Mouse (Mus musculus) lung, postnatal 0 days (tissue): ENCODE data around the gene Gm28051. TPM values are rescaled to one million over a fixed set of nuclear protein-coding genes. Genes with fewer than 3 reads are reported as not detected.

ENCODE experiments used
- ATAC-seq: fragments of 200-750 bp; cut with Nextera tagmentation; 2 replicates; pipeline ENCODE4 v1.8.0; 2017; ENCODE audit warnings: moderate library complexity
- DNase-seq: peaks from one replicate; pipeline ENCODE4 v3.0.0-alpha.2; 2016; ENCODE audit warnings: low spot score
- H3K27ac ChIP-seq: fragments of 300-500 bp; sonication (generic); 2 replicates; pipeline ENCODE4 v1.5.1; 2014; ENCODE audit warnings: antibody characterized with exemption, mild to moderate bottlenecking, low read length, mixed read lengths
- H3K27me3 ChIP-seq: fragments of 300-500 bp; sonication (generic); replicated peaks from 2 replicates; pipeline ENCODE4 v1.6.1; 2014; ENCODE audit warnings: low read length, mixed read lengths; ENCODE audit not compliant: insufficient read depth
- H3K36me3 ChIP-seq: fragments of 300-500 bp; sonication (generic); 2 replicates; pipeline ENCODE4 v1.6.1; 2014; ENCODE audit warnings: low read length, mixed read lengths; ENCODE audit not compliant: insufficient read depth
- H3K4me1 ChIP-seq: fragments of 300-500 bp; sonication (generic); 2 replicates; pipeline ENCODE4 v1.6.1; 2014; ENCODE audit warnings: antibody characterized with exemption, low read depth, low read length, mixed read lengths; ENCODE audit not compliant: insufficient read depth
- H3K4me2 ChIP-seq: fragments of 300-500 bp; sonication (generic); replicated peaks from 2 replicates; pipeline ENCODE4 v1.6.1; 2014; ENCODE audit warnings: low read depth, mild to moderate bottlenecking, low read length, moderate library complexity, mixed read lengths
- H3K4me3 ChIP-seq: fragments of 300-500 bp; sonication (generic); 2 replicates; pipeline ENCODE4 v1.5.1; 2014; ENCODE audit warnings: low read depth, low read length
- H3K9ac ChIP-seq: fragments of 300-500 bp; sonication (generic); replicated peaks from 2 replicates; pipeline ENCODE4 v1.6.1; 2014; ENCODE audit warnings: low read depth, mild to moderate bottlenecking
- H3K9me3 ChIP-seq: fragments of 300-500 bp; sonication (generic); 2 replicates; pipeline ENCODE4 v1.6.1; 2016; ENCODE audit warnings: low read length, mixed read lengths
- CTCF ChIP-seq: IDR thresholded peaks from 2 replicates; pipeline ENCODE4 v1.5.1; 2016; ENCODE audit warnings: antibody characterized with exemption, mild to moderate bottlenecking
- EP300 ChIP-seq: IDR thresholded peaks from 2 replicates; pipeline ENCODE4 v1.6.1; 2016; ENCODE audit warnings: antibody characterized with exemption, mild to moderate bottlenecking, control low read depth
- WGBS: fragments of 180-500 bp; shearing (Covaris S2); extraction: QIAGEN DNeasy Blood & Tissue Kit; methylation state at CpG from one replicate; pipeline ENCODE4 v1.1.7; 2014; 5-methylcytosine and 5-hydroxymethylcytosine counted together
- polyA plus RNA-seq: library from polyadenylated mRNA; unstranded; fragments of >200 nt; fragmentation: Nextera tagmentation; extraction: Ambion mirVana; gene quantifications from 2 replicates; pipeline ENCODE4 v1.2.1, GENCODE M21; 2015

Gene Gm28051
- polyA plus RNA-seq, 1 experiment from 2014 or later = not detected

DNA sequence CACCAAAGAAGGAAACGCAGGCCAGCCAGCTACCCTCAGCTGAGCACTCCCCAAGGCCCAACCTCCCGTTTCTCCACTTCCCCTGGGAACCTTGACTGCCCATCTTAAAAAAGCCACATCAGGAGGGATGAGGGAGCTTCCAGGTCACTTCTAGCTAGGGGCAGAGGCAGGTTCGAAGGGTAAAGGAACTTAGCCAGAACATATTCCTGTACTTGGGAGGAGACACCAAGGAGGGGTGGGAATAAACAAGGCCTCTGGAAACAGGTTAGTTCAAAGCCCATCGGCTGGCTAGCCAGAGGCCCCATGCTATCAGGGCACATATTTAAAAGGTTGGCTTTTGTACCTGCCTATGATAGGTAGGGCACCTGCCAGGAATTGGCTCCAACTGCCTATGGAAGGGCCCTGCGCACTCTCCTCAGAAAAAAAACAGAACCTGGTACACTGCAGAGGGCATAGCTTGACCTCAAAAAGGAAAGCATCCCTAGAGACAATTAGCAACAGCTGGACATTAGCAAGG is 55.8 kb downstream of the Gm28051 start:
- H3K4me3 ChIP-seq = no peak overlapping the region
- TF ChIP-seq EP300 (no peak), CTCF (no peak)
- no peaks in the 10 kb centered on the region for H3K9me3 ChIP-seq
- no peak overlapping the region for H3K9ac ChIP-seq
- peaks cover 27% of the 10 kb centered on the region; the same call in 1 of the 2 replicates for H3K4me1 ChIP-seq
- DNase-seq = no peak
- H3K27me3 ChIP-seq = no peaks in the 10 kb centered on the region
- no peak overlapping the region for H3K4me2 ChIP-seq
- H3K36me3 ChIP-seq = no peaks in the 10 kb centered on the region
- no peak for ATAC-seq
- WGBS = 87% methylated on average over 5 of the region's 5 CpGs
- H3K27ac ChIP-seq = no peak overlapping the region

DNA sequence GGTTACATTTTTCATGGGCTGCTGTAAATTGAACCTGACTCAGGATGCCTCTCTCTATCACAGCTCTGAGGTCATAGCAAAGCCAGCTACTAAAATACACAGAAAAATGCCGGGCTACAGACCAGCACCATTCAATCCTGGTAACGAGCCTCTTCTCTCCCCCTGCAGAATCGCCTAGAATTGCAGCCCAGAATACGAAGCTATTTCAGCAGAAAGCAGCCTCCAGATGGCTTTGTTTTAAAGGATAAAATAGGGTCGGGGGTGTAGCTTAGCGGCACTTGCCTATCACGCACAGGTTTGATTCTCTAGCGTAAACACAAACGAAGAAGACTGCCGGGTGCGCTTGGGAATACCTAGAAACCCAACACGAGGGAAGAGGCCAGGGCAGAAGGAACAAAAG is 57.1 kb downstream of the Gm28051 start:
- Histone ChIP-seq H3K4me2 (no peak overlapping the region), H3K27me3 (no peaks in the 10 kb centered on the region), H3K9ac (no peak overlapping the region), H3K9me3 (no peaks in the 10 kb centered on the region), H3K36me3 (no peaks in the 10 kb centered on the region), H3K4me3 (no peak overlapping the region), H3K4me1 (peaks cover 21% of the 10 kb centered on the region; the same call in 1 of the 2 replicates), H3K27ac (no peak overlapping the region)
- TF ChIP-seq CTCF (no peak), EP300 (no peak)
- ATAC-seq (no peak), DNase-seq (no peak)
- WGBS = 63% methylated on average over 12 of the region's 12 CpGs

DNA sequence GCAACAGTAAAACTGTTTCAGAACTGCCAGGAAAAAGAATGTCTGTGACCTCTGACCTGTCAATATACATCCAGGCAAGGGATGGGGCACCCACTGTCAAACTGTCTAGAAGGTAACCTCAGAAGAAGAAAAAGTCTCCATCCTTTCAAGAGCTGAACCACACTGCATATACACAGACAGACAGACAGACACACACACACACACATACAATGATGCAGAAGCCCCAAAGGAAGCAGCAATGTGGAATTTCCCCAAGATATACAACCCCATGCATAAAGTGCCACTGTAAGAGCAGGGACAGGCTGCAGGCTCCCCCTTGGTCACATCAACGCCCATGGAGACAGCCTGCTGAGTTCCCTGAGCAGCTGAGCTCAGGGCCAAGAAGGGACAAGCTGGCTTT is 58.4 kb downstream of the Gm28051 start:
- no peak for ATAC-seq
- Histone ChIP-seq H3K4me3 (no peak overlapping the region), H3K36me3 (no peaks in the 10 kb centered on the region), H3K9me3 (no peaks in the 10 kb centered on the region), H3K27me3 (no peaks in the 10 kb centered on the region), H3K4me2 (no peak overlapping the region), H3K27ac (no peak overlapping the region), H3K4me1 (peaks cover 19% of the 10 kb centered on the region; the same call in 1 of the 2 replicates), H3K9ac (no peak overlapping the region)
- WGBS = 36% methylated on average over 1 of the region's 1 CpGs
- DNase-seq = no peak
- TF ChIP-seq EP300 (no peak), CTCF (no peak)

DNA sequence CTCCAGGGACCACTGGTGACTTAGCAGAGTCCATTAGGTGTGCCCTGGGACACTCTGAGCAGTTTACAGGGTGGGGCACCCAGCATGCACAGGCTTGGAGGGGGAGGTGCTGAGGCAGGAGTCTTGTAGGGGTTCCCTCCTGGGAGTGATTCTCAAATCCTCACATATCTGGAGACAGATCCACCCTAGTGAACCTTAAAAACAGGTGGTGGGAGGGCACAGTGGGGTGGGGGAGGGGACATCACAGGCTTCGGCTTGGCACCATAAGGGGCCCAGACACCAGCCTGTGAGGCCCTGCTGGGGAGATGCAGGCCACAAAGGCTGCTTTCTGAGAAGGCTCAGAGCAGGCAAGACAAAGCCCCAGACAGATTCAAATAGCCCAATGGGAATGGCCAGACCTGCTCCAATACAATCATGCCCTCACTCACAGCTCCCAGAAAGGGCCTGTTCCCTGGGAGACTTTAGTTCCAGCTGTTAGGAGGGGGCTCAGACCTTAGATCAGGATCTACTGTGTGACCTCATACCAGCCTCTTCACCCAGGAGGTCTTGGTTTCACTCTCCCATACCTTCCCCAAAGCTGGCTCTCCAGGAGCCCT is 59.4 kb downstream of the Gm28051 start:
- Histone ChIP-seq H3K9me3 (no peaks in the 10 kb centered on the region), H3K27ac (no peak overlapping the region), H3K27me3 (no peaks in the 10 kb centered on the region), H3K36me3 (no peaks in the 10 kb centered on the region), H3K4me3 (no peak overlapping the region), H3K4me2 (no peak overlapping the region), H3K9ac (no peak overlapping the region), H3K4me1 (peaks cover 12% of the 10 kb centered on the region; the same call in 1 of the 2 replicates)
- TF ChIP-seq EP300 = no peak
- TF ChIP-seq CTCF = no peak
- no peak for DNase-seq
- WGBS = 60% methylated on average over 1 of the region's 1 CpGs
- ATAC-seq = peak; percentile 33; the same call in 1 of the 2 replicates

DNA sequence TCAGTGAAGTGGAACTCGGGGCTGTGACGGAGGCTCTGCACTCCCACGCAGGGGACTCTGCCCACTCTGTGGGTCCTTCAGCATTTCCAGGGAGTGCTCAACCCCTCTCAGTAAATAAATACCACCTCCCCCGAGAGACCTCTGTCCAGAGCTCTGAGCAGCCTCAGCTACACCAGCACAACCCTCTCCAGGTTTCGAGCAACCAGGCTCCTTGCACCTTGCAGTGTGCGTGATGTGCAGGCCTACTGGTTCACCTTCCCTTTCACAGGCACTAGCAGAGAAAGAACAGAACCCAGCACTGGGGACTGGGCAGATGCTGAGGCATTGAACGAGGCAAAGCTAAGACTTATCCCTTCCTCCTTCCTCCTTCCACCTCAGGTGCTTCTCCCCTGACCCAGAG is 60.2 kb downstream of the Gm28051 start:
- DNase-seq (no peak), ATAC-seq (no peak)
- H3K27me3 ChIP-seq = no peaks in the 10 kb centered on the region
- 0 out of 2 replicates have a peak, but pooled peaks cover 4% of the 10 kb centered on the region for H3K4me1 ChIP-seq
- TF ChIP-seq EP300 = no peak
- no peak for TF ChIP-seq CTCF
- no peak overlapping the region for H3K4me2 ChIP-seq
- no peak overlapping the region for H3K27ac ChIP-seq
- H3K9ac ChIP-seq = no peak overlapping the region
- 62% methylated on average over 7 of the region's 7 CpGs for WGBS
- no peaks in the 10 kb centered on the region for H3K36me3 ChIP-seq
- H3K9me3 ChIP-seq = no peaks in the 10 kb centered on the region
- H3K4me3 ChIP-seq = no peak overlapping the region

DNA sequence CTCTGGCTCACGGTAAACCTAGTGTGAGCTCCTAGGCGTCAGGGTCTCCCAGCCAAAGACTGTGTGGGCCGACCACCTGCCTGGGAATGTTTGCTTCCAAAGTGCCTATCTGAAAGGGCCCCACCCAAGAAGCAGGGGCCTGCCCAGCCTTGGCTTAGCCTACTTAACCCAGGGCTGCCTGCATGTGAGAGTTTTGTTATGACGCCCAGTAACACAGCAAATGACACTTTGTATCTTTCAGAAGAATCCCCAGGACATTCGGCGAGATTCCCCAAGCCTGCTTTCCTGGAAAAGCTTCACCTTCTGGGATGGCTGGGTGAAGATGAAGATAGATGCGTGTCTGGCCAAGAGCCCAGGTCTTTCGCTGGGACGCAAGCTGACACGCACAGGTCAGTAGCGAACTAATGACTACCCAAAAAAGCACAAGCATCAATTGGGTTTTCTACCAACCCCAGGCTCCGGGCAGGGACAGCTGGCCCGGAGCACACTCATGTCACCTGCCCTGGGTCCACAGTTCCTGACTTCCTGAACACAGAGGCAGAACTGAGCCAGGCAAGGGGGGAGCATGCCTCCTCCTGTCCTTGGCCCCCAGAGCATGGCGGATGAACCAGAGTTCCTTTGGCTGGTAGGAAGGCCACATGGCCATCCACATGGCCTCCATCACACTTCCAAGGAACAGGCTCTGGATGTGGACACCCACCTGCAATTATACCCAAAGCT is 60.8 kb downstream of the Gm28051 start:
- DNase-seq (no peak), ATAC-seq (no peak)
- Histone ChIP-seq H3K4me3 (no peak overlapping the region), H3K9ac (no peak overlapping the region), H3K27me3 (no peaks in the 10 kb centered on the region), H3K27ac (no peak overlapping the region), H3K36me3 (no peaks in the 10 kb centered on the region), H3K4me2 (no peak overlapping the region), H3K9me3 (no peaks in the 10 kb centered on the region), H3K4me1 (no peaks in the 10 kb centered on the region)
- no peak for TF ChIP-seq CTCF
- no peak for TF ChIP-seq EP300
- WGBS = 72% methylated on average over 14 of the region's 14 CpGs
